Mouse (Mus musculus): ENCODE measurements at regions not wholly inside any gene's neighbourhood (a gene's known extent, or its start where the extent isn't known, plus 50 kb on each side); places are given as distances from the start of the nearest gene placed in this dataset.

- TF ChIP-seq CTCF (IDR thresholded peaks at IDR 0.05; ENCODE audit: extremely low read depth, insufficient read length, insufficient replicate concordance, low read depth, low read length) (no peak), POLR2A (IDR thresholded peaks at IDR 0.05; ENCODE audit: low read depth, low read length) (no peak)
Observed at GRCm38 (mm10) chr11:20973141-20973540, 118.0 kb upstream of the Peli1 start.
